Mouse (Mus musculus) cerebellum, postnatal 25 days (tissue): ENCODE data around the gene Gm28048.

Source experiments
- DNase-seq, 2 experiments: peaks; one replicate each; pipeline ENCODE4 v3.0.0; 2021; ENCODE audit warnings: mixed read lengths in 2 of 2

Gene Gm28048

DNA sequence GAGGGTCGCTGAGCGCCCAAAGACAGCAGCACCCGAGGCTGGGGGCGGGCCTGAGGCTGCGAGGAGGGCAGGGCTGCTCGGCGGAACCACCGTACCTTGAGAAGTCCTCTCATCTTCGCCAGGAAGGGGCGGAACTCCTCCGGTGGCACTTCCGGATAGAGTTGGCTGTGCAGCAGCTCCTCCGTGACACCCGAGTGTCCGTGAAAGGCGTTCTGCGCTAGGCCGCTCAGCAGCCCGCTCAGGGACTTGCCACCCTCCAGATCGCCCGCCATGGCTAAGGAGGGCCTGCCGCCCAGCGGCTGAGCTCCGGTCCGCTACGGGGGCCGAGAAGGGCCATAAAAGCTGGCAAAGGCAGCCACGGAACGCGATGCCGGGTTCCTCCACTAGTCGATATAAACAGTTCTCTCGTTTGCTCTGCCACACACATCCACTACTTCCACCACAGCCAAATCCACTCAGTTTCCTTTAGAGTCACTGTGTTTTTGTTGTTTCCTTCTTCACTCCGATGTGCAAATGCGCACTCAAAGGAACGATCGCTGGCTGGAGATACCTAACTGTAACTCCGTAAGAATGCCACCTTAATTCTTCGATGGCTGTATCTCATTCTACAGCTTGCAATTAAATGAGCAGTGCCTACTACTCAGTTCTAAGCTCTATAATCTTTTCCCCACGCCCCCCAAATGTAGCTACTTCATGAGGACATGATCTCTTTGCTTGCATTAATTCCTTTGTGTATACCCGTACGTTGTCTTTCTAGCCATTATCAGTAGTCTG is at the start of gene Gm28048, which contains the start of gene Commd1:
Gene Gm28048 (minus strand): TSS at position 107 of the 774 bp plus-strand sequence.
Gene Commd1 (minus strand): TSS at position 399 of the 774 bp plus-strand sequence.
- DNase-seq, result peak; percentile 98 to 99

DNA sequence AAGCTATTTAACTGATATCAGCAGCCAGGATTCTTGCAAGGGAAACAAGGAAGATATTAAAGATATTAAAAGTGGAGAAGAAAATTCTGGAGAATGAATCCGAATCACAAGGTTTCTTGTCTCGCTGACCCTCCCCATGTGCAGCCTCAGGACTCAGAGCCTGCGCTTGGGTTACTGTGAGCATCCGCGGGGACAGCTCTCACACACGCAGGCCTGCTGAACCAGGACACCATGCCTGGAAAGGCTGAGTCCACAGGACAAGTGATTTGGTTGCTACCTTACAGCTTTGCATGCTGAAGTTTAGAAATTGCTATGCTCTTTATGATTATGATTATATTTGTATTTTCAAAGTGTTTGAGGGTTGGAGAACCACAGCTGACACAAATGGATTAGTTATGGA is 47.5 kb upstream of the Gm28048 start:
- DNase-seq, result no peak

DNA sequence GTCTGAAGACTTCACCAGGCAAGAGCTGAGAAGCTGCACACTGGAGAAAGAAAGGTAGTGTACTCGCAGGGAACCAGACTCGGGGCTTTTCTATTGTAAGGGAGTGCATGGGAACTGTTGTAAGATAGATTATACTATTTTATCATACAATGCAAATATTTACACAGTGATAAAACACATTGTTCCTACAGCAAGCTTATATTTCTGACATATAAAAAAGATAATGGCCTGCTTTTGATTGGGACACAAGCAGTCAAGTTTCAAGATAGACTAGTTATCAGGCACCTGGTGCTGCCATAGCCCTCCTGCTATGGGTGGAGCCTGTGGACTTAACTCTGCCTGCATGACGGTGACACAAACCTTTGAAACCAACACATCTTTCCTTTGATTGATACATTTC is 47.1 kb upstream of the Gm28048 start:
- DNase-seq, result no peak

DNA sequence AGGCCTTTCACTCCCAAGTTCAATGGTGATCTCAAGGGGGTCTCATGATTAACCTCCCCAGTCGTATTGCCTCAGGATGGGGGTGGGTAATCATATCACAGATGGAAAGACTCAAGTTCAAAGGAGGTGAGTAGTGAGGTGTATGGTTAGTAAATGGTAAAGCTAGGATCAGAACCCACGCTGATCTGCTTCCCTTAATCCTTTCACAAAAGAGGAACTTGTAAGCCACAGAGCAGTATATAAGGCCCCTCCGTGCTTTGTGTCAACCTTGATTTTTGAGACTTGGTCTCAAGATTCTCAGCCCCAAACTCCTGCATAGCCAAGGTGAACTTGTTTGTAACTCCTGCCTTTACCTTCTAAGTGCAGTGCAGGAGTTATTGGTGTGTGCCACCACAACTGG is 42.3 kb upstream of the Gm28048 start:
- no peak for DNase-seq

DNA sequence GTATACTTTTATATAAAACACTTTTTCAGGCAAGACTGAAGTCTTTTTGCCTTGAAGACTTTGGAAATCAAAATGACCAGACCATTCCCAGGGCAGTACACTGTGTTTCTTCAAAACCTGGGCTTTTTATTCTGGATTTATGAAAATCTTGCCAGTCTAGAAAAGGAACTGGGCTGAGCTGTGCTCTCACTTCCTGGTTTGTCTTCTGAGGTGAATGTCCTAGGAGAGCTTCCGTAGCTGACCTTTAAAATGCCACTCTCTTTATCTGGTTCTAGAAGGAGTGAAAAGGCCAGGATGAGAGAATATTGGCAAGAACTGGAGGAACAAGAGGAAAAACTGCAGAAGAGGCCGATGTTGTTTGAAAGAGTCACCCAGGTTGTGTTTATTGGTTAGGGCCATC is 41.3 kb upstream of the Gm28048 start:
- DNase-seq, result no peak

DNA sequence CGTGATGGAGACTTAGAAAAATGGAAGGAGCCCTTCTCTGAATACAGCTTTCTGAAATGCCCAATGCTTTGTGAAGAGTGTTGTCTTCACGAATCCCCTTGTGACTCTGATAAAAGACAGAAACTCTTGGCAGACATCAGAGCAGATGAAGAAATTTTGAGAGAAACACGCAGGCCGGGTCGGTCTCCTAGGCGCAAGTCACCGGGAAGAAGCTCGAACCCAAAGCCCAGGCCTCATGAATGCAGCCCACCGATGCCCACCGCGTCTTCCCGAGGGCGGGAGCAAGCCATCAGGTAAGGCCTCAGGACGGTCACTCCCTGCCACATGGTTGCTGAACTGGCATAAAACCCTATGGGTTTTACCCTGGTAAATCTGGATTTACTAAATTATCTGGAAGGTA is 39.0 kb upstream of the Gm28048 start:
- DNase-seq, result no peak

DNA sequence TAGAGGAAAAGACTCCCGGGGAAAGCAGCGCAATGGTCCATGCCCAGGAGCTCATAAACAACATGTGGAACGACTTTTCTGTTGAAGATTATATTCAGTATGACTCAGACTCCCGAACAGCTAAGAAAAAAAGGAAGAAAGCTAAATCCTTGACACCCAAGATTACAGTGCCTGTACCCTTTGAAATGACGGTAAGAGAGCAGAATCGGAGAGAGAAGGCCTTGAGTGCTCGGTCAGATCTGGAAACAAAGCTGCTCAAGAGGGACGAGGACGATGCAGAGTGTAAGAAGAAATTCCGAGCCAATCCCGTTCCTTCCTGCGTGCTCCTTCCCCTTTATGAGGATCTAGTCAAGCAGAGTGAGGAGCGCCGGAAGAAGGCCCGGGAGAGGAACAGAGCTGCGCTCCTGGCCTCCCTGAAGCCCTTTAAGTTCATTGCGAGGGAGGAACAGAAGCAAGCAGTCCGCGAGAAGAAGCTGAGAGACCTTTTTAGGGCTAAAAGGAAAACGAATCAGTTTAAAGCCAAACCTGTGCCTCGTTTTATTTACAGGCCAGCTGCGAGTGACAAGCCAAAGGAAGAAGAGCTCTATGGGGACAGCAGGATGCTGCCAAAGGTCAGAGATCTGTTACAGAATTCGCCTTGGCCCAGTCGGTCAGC is 38.4 kb upstream of the Gm28048 start:
- no peak for DNase-seq

DNA sequence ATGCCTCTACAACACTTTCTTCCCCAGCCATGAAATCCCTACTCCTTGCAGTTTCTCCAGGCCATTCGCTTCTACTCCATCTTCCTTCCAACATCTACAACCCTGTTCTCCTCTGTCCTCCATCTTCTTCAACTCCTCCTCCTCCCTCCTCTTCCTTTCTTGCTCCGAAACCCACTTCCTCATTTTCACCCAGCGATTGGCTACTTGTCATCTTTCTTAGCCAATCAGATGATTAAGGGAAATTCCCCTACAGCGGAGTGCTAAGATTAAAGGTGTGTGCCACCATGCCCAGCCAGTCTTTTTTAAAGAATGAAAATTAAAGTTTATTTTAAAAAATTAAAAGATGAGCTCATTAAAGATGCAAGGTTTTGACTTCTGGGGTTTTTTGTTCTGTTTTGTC is 36.1 kb upstream of the Gm28048 start:
- DNase-seq, result no peak

DNA sequence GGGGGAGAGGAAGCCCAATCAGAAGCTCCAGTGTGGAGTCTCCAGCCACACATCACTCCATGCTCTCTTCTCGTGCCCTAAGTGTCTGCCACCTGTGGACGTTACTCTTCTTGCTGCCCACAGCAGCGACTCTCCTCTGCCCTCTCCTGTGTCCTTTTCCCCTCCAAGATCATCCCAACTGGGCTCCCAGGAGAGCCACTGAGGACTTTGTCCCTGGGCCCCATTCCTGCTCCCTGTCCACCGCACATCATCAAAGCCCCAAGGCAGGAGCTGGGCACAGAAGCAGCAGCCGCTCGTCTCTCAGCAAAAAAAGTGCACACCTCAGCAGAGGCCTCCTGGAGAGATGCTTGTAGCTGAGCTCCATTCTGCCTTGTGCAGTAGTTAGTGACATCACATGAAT is 33.1 kb upstream of the Gm28048 start:
- no peak for DNase-seq

DNA sequence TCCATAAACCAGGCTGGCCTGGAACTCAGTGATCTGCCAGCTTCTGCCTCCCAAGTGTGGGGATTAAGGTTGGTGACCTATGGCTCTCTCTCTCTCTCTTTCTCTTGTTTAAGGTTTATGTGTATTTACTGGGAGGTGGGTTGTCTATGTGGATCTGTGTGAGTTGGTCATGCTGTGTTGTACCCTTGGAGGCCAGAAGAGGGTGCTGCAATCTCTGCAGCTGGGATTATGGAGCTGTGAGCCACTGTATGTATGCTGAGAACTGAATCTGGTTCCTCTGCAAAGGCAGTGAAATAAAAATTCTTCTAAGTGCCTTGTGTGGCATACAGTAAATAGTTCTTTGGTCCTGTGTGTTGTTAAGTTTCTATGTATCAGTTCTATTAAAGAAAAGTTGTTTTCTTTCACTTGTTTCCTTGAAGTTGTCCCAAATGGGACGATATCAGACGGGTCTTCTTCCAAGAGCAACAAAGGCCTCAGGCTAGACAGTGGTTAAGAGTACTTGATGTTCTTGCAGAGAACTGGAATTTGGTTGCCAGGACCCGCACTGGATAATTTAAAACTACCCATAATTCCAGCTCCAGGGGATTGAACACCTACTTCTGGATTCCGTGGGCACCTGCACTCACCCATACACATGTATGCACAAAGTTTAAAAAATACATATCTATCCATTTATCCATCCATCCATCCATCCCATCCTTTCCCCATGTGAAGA is 31.8 kb upstream of the Gm28048 start:
- DNase-seq, result no peak

DNA sequence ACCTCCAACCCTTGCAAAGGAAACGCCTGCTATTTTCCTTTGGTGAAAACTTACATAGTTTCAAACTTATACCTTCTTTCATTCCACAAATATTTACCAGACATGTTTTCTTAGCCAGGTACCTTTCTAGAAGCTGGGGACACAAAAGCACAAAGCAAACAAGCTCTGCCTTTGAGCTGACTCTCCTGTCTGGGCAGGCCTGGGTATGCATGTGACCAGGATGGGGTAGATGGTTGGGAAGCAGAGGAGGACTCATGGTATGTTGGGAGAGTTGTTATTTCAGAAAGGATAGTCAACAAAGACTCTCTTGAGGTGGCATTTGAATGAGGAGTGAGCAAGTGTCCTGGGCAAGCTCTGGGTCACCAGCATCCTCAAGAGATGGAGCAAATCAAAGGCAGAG is 31.2 kb upstream of the Gm28048 start:
- DNase-seq, result no peak

DNA sequence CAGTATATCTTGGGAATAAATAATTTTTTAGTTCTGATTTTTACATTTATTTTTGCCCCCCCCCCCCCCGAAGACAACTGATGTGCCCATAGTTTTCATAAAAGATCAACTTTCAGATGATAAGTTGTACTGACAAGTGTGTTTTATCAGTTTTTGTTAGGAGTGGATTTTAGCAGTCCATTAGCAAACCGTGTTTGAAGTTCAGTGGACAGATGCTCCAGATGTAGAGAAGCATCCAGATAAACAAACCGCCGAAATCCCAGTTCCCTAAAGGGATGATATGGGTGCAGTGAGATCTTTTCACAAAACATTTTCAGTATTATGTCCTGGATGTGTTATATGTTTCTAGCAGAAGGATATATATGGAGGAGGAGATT is 26.9 kb upstream of the Gm28048 start:
- DNase-seq, result no peak

DNA sequence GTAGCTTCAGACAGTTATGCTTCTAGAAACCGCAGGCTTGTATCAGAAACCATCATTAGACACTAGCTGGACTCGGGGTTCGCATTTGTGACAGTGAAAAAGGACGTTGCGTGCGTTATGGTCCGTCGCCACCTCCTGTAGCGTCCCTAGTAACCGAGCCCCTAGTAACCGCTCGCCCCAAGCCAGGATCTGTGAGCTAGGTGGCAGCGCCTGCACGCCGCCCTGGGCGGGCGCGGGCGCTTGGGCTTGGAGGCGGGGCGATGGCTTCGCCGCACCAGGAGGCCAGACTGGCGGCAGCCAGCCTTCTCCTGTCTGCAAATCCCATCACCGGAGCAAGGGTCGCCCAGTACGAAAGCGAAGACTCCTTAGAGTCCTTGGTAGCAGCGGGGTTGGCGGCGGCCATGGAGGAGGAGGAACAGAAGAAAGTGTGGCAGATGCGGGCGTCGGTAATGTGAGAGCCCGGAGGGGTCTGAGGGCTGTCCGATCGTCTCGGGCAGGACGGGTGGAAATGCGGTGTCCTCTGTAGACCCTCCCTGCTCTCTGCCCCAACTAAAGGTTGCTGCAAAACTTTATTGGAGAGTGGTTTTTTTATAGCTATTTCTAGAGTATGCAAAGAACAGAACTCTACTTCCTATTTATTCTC is 26.4 kb upstream of the Gm28048 start:
- DNase-seq, result peak; percentile 86 to 90

DNA sequence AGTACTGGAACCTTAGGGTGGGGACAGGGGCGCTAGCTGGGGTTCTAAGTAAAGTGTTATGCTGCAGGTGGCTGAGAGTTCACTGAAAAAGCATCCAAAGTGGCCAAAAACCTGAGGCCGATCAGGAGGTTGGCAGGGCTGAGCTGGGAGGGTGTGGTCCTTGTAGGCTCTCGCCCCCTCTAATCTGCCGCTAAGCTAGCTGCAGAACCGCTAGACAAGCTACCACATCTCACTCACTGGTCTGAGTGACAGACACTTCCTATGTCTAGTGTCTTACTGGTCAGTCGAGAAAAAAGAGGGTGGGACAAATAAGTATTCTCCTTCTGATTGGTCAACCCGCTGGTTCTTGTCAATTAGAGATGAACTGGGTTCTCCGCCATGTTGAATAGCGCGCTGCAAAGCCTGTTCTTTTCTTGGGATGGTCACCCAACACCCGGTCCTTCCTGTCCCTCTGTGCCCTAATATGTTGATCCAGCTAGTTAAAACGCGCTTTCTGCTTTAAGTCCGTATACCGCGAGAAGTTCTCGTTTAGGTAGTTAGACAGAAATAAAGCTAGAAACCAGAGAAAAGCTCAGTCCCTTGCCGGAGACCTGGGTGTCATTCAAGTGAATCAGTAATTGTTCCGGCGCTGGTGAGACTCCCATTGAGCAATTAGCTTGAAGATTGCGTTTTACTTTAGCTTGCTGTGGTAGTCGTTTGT is 25.7 kb upstream of the Gm28048 start, which contains the start of gene Fam161a:
Gene Fam161a (plus strand): TSS at position 51 of the 700 bp plus-strand sequence.
- peak; percentile 81 to 82 for DNase-seq

DNA sequence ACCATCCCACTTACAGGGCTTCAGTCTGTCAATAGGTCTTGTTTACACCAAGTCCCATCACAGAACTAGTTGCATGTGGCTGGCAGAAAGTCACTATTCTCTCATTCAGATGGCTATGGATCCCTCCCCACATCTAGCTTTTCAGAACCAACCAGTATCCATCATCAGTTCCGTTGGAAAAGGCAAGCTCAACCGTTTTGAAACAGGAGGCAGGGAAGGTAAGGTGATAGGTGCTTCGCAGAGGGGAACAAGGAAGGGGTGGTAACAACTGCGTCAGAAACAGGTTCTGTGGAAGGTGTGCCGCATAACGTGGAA is 25.2 kb upstream of the Gm28048 start:
- DNase-seq, result no peak

DNA sequence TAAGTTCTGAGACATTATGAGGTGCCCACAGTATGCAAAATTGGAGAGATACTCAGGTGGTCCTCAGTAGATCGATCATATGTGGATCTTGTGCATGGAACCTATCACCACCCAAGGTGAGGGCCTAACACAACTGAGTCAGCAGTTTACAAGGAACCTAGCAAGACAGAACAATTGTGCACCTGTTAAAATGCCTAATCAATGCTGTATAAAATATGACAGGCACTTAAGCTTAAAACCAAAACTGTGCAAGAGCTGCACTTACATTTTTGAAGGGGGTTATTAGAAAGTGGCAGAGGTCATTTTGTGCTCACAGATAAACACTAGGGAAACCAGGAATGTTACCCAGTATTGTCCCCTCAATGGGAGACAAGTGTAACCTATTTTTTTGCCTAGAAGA is 23.4 kb upstream of the Gm28048 start:
- DNase-seq, result no peak

DNA sequence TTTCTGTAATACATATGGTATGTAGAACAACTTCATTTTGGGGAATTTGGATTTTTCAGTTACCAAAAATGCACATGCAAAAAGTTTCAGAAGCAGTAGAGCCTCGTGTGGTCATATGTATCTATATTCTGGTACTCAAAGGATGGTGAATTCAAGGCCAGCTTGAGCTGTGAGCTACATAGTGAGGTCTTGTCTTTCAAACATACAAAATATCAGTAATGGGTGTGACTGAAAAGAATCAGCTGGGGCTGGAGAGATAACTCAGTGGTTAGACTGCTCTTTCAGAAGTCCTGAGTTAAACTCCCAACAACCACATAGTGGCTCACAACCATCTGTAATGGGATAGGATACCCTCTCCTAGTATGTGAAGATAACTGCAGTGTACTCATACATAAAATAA is 16.4 kb upstream of the Gm28048 start:
- DNase-seq, result no peak

DNA sequence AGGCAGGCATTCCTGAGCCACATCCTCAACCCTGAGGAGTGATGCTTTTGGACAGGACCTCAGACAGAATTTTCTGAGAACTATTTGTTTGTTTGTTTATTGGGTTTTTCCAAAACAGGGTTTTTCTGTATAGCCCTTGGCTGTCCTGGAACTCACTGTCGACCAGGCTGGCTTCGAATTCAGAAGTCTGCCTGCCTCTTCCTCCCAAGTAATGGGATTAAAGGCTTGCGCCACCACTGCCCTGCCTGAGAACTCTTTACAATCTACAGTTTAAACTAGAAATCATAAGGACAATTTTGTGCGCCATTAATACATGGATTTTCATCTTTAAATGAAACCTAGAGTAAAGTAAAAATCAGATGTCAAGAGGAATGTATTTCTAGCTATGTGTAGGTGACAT is 13.6 kb upstream of the Gm28048 start:
- DNase-seq, result no peak

DNA sequence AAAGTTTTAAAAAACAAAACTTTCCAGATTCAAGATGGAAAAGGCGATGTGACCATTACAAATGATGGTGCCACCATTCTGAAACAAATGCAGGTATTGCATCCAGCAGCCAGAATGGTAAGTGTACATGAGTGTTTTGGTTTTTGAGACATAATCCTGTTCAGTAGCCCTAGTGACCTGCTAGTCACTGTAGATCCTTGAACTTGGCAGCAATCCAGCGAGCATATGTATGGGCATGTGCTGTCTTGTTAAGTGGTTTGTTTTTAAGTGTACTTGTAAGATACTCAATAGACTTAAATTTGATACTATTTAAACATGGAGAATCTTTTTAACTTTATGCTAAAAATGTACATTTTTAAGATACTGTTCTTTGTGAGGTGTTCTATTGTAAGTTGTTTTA is 12.4 kb upstream of the Gm28048 start:
- peak in 1 of 2 experiments; percentile 61 for DNase-seq

DNA sequence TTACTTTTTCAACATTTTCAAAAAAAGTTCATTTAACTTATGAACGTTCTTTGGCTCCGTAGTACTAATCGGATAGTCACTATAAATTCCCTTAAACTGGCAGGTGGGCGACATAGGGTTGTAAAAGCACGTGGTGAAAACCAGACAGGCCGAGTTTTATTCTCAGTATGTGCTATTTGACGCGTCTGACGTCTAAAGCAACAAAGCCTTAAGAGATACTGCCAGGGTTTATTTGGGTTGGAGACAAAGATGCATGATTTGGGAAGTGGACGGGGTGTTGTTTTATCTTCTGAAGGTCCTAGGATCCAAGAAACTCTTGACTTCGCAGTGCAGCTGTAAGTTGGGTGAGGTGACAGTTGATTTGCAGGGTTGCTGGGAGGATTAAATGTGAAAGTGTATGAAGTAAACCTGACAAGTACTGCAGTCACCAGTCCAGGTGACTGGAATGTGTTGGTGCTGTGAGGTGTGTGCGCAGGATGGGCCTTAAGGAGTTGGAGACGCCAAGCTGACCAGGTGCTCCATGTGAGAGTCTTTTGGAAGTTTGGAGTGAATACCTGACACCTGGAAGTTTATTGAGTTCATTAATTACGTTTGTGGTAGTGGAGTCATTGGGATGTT is 9.4 kb upstream of the Gm28048 start:
- no peak for DNase-seq

DNA sequence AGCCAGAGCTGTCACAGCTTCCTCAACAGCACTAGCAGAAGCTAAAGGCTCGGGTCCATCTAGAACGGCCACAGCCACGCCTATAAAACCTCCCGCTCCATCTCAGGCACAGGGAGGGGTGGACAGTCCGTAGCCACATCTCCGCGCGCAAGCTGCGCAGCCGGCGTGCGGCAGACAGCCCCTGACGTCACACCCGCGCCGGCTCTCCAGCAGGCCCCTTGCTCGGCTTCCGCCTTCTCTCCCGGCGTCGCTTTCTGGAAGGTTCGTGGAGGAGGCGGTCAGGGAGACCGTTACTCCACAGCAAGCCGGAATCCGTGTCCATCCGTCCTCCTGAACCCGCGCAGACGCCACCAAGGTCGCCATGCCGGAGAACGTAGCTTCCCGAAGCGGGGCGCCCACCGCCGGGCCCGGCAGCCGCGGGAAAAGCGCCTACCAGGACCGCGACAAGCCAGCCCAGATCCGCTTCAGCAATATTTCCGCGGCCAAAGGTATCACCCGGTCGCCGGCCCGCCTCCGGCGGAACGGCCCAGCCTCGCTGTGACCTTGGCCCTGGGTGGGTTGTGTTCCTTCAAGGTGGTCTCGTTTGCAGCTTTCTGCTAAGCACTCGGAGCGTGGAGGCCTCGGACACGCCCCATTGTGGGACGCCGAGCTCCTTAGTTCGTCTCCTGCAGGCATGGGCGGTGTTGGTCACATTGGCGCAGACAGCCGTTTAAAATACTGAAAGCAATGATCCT is 8.7 kb upstream of the Gm28048 start, which contains the start of gene Cct4:
Gene Cct4 (plus strand): TSS at position 127 of the 734 bp plus-strand sequence.
- peak; percentile 97 for DNase-seq

DNA sequence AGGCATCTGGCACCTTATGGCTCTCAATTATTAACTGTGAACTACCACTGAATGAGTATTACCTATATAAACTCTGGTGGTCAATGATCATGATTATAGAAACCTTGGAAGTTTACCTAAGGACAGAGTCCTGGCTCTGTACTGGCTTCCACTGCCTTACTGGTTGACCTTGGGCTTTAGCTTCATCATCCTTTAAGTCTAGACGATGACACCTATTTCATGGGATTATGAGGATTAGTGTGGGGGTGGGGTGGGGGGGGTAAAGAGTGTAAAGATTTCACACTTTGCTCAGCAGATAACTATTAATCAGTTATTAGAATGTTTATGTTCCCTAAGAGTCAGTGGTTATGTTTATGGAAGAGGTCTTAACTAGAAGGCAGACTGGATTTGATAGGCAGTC is 7.9 kb upstream of the Gm28048 start:
- DNase-seq, result no peak
